Mouse (Mus musculus) urinary bladder, postnatal 4 days (tissue): ENCODE measurements around the gene Efcab11.
"Not testable (repeated sequence)": the region's sequence is repeated elsewhere in the genome, so short reads cannot be mapped to it uniquely, and the experiment has no call there.

Experiments
- DNase-seq, 2 experiments: peaks; one replicate each; pipeline ENCODE4 v3.0.0; 2021 to 2022; ENCODE audit warnings: low spot score in 2 of 2

The Efcab11 gene

DNA sequence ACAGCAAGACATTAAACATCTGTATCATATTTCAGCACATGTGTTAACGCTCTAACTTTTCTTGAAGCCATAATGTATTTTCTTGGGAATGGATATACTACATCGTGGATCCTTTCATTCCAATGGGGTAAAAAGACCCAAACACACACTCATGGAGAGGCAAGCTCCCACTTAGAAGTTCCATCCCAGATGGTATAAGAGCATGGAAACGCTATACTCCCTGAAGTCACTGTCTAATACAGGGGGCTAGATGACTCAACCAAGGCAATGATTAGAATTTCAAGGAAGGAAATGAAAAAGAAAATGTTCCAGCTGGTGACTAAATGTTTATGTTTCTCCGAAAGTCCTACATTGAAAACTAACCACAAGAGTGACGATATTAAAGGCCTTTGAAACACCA is 76.3 kb downstream of the Efcab11 start:
- DNase-seq: no peak

DNA sequence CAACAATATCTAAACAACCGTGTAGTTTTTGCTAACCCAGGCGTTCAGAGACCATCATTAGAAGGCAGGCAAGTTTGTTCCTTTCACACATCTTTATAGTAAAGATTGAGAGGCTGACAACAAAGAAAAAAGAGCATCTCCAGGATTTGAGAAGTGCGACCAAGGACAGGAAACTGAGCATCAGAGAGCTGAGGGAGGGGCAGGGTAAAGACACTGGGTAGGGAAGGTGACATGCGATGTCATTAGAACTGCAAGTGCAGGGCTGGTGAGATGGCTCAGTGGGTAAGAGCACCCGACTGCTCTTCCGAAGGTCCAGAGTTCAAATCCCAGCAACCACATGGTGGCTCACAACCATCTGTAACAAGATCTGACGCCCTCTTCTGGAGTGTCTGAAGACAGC is 77.5 kb downstream of the Efcab11 start:
- DNase-seq: not testable (repeated sequence)

DNA sequence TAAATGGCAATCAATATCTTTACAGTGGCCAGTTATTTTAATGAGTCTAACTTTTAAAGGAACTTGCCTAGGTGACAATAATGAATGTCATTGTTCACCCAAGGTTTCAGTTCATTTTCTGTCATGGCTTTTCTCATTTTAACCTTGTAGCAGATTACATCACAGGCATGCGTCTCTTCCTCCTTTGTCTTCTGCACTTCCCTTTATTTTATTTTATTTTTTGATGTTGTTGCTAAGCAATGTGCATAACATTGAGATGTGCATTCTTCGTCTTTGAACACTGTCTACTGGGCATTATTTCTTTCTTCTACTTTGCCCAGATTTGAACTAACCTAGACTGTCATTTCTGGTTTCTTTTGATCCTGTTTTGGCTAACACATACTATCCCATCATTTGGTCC is 88.3 kb downstream of the Efcab11 start:
- no peak for DNase-seq

DNA sequence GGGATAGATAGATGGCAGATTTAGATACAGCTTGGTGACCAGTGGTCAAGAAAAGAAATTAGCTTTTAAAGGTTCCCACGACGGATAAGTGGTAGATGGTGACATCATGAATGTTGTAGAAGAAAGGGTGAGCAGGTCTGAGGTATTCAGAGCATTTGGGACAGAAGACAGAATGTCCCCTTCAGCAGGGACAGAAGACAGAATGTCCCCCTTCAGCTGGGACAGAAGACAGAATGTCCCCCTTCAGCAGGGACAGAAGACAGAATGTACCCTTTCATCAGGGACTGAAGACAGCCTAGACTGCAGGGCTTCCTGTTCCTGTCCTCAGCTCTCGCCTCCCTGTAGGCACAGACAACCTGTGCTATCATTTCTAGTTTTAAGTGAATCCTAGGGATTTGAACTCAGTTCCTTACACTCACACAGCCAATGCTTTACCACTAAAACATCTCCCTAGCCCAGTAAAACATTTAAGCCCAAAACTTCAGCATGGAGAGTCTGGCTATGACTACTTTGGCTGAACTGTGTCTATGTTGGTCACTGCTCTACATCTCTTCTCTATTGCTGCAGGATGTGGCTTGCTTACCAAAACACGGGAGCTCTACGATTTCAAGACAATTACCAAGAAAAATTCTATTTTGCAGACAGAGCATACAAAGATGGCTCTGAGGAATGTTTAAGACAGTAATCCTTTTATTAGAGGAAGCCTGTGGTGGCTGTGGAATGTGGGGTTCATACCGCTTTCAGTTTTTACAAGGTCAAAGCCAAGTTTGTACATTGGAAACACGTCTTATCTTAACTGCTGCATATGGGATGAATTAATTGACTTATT is 89.2 kb downstream of the Efcab11 start:
- no peak for DNase-seq

DNA sequence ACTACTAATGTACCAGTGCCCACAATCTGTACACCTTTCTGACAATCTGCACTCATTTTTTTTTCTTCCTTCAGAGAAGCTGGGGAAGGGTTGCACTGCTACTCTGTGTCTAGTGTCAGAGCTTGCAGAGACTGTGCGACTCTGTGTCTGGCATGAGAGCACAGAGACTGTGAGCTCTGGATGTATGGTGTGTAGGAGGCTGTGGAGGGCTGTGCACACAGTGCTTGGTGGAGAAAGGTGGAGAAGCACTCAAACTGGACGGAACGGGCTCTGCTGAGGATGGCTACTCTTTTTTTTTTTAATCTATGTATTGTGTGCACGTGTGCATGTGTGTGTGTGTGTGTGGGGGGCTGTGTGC is 90.1 kb downstream of the Efcab11 start:
- DNase-seq: no peak

DNA sequence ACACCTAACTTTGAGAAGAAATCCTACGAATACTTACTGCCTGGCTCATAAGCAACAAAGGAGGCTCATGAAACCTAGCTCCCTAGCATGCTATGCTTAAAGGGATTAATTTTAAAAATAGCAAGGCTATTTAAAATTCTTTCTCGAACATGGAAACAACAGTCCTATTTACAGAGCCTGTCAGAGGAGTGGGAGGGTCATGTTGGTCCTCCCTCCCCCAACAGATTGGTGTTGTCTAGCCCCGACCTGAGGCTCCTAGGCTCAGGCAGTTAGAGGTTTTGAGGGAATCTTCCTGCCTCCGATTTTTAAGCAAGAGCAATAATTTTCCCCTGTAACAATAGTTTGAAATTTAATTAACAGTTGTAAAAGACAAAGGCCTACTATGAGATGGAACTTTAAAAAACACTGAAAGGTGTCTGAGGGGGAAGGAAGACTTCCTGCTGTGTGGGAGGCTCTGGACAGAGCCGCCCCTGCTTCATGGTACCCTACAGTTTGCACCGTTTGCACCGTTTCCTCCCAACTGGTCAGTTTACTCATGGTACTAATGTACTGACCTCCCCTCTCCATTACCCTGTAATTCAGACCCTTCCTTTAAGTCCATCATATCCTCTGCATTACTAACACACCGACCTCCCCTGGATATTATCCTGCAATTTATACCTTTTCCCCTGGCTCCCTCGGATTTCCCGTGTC is 90.6 kb downstream of the Efcab11 start:
- no peak for DNase-seq

DNA sequence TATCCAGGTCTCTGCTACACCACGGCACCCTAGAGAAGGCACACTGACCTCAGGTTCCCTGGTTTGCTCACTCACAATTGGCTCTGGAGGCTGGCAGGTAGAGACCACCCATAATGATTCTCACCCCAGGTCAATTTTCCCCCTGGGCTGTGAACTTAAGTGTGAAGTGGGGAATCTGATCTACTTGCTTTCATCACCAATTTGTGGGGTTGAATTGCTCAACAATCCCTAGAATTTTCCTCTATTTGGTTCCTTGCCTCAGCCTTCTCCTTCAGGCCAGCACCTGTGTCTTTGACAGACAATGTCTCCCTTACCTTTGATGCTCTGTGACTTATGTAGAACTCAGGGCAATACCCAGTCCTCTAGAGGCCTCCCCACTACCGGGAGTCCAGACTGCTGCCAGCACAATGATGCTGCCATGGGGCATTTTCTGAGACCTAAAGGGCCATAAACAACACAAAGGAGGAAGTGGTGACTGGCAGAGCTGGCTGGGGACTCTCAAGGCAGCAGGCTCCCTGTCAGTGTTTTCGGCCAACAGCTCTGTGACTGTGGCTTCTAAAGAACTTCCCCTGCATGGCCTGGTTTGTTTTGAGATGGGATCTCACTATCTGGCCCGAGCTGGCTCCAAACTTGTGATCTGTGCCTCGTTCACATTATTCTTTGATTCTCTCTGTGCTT is 94.8 kb downstream of the Efcab11 start:
- DNase-seq: no peak

DNA sequence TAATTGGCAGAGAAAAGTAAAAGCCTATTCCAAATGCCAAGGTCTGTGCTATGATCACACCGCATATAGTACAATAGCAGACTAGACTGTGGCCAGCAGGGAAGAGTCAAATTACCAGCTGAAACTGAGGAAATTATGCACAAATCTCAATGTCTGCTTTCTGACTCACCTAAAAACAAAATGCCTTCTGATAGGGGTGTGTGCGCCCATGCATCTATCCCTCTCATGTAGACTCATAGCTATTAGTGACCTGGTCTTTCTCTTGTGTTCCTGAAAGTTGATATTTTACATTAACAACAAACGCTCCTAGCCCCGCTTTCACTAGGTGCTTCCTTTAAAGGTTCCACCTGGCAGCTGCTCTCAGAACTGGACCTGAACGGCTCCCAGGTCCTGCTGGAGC is 102.5 kb downstream of the Efcab11 start:
- peak in 1 of 2 experiments; percentile 41 for DNase-seq

DNA sequence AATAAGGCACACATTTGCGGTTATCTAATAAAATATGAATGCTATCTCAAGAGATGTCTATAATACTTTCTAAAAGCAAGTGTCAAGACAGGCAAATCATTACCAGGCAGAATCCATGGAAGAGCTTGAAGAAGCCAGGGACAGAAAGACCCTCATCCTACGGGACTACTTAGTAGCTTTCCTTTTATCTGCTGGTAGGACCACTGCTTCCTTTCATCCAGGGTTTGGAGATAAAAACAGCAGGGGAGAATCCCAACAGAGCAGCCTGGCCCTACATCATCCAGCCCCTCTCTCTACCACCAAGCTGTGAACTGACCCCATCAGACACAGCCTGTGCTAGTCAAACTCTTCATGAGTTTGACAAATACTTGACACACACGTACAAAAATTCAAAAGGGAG is 103.8 kb downstream of the Efcab11 start:
- no peak for DNase-seq

DNA sequence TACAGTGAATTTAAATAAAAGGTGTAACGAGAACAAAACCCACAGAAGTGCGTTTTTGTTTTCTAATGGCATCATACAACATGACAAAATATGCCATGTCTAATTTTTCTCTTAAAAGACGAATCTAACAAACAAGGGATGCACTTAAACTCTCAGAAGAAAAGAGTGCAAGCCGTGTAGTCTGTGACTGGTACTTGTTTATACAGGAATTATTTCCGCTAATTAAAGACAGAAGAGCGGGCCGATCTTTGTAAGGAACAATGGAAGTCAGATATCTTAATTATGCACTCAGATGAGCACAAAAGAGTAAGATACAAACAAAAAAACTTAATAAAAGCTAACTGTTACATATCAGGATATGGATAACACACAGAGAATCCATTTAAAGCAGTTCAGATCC is 104.3 kb downstream of the Efcab11 start:
- no peak for DNase-seq

DNA sequence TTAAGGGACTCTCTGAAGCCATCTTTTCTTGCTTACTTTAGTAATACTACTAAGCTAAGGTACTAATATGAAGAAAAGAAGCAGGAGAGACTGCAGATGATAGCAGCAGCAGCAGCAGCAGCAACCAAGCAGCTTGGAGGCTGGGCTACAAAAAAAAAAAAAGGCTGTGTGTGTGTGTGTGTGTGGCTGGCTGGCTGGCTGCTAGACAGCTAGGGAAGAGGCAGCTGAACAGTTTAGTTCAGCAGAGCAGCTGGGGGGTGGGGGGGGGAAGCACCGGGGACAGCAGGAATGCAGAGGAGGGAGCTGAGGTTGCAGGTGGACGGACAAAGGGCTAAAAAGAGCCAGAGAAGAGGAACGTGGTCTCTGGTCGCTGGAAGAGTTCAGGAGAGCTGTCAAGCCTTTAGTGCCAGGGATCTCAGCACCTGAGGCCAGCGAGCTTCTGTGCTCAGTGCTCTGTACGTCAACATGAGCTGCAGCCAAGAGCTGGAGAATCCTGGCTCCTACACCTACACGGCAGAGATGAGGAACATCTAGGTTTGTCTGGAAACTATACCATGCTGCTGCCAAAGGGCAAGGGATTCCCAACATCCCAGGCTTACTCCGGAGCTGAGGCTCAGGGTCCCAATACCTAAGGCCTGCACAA is 107.6 kb downstream of the Efcab11 start:
- DNase-seq: peak in 1 of 2 experiments; percentile 45

DNA sequence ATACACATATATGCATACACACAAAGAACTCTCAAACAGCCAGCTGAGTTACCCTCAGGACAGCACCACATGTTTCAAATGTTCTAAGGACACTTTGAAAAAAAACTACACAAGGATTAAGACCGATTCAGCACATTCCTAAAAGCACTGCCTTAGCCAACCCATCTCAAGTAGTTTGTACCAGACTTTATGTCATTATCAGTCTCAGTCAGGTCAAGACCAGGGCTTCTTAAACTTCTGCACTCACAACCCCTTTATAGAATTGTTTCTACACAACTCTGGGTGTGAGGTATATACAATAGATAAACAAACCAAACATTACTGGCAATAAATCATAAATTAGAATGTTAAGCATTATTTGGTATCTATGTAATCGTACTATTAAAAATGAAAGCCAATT is 109.4 kb downstream of the Efcab11 start:
- no peak for DNase-seq

DNA sequence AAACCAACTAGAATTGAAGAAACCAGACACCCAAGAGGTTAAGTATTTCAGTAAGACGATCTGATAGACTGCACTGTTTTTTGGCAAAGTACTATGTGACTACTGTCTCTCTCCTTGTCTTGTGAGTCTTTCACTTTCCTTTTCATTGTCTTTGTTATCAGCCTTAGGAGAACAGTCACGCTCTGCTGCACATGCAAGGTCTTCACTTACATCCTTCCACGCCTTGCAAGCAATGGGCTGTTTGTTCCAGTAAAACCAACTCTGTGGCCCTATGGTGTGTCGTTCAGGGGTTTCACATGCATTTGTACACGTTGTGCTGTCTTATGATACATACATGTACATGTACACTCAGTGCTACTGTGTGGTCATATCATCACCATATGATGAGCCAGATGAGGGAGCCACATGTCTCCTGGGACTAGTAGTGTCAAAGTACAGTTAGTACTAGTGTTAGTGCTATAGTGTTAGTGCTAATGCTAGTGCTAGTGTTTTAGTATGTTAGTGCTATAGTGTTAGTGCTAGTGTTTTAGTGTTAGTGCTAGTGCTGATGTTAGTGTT is 110.5 kb downstream of the Efcab11 start:
- DNase-seq: peak in 1 of 2 experiments; percentile 40

DNA sequence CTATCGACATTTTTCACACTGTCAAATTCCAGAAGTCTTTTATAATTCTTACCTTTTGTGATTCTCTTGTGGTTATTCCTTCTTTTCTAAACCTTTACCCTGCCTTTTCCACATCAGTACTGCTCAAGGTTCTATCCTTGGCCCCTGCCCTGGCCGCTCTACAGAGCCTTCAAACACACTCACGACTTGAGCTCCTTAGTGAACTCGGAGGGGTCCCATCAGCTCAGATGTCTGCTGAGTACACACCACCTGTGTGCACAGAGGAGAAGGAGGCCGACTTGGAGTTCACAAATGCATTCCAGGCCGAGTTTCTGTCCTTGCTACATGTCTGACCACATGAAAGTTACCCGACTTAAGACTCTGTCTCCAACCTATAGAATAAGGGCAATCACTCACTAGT is 113.2 kb downstream of the Efcab11 start:
- peak in 1 of 2 experiments; percentile 42 for DNase-seq

DNA sequence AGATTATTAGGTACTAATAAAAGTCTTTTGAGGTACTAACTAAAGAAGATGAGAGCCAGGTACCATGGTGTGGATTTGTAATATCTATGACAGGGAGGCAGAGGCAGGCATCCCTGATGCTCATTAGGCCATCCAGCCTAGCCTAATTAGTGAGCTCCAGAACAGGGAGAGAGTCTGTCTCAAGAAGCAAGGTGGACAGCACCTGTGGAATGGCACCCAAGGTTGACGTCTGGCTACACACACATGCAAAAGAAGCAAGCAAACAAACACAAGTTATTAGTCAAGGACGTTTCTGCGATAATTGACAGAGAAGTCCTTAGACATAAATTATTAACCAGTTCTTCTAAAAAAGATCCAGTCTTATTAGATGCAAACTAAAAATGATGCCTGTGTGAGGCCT is 114.6 kb downstream of the Efcab11 start:
- DNase-seq: no peak

DNA sequence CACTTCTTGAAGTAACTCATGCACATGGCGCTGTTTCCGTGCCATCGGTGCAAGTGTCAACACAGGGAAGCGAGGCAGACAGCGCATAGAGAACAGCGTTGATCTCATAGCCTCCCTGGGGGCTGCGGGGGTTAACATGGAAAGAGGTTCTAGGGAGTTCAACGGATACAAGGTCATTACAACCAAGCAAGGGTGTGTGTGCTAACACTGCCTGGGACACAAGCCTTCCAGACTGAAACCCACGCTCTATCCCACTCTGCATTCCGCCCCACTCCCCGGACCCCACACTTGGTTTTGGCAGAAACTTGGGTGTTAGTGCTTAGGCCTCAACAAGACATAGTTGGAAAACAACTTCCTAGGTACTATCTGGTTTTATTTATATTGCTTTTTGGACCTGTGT is 116.5 kb downstream of the Efcab11 start:
- DNase-seq: peak in 1 of 2 experiments; percentile 57

DNA sequence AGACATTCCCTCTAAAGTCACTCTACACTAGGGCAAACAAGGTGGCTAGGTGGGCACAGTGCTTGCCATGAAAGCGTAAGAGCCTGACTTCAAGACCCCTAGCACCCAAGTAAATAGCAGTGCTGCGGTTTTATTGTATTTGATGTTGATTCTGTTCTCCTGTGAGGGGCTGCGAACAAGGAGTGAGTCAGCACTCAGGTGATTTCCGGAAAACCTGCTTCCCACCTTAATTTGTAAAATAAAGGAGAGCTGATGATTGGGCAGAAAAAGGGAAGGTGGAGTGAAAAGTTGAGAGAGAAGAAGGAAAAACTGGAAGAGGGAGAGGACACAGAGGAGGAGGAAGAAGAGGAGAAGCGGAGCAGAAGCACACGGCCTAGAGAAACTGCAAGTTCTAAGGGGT is 118.3 kb downstream of the Efcab11 start:
- DNase-seq: peak in 1 of 2 experiments; percentile 12

DNA sequence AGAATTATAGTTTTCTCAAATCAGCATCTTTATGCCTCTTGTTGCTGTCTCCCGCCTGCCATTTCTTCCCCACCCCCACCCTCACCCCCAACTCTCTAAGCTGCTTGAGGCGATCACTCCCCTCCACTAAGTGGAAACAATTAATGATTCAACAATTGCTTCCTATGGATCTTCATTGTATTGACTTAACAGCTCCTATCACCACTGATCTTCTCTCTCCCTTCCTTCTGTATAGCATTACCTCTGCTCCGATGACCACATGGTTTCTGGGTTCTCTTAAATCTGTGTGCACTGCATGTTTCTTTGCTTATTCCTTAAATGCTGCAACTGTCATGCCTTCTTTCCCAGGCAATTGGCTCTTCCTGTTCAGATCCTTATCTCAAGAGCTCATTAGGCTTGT is 120.2 kb downstream of the Efcab11 start:
- DNase-seq: no peak

DNA sequence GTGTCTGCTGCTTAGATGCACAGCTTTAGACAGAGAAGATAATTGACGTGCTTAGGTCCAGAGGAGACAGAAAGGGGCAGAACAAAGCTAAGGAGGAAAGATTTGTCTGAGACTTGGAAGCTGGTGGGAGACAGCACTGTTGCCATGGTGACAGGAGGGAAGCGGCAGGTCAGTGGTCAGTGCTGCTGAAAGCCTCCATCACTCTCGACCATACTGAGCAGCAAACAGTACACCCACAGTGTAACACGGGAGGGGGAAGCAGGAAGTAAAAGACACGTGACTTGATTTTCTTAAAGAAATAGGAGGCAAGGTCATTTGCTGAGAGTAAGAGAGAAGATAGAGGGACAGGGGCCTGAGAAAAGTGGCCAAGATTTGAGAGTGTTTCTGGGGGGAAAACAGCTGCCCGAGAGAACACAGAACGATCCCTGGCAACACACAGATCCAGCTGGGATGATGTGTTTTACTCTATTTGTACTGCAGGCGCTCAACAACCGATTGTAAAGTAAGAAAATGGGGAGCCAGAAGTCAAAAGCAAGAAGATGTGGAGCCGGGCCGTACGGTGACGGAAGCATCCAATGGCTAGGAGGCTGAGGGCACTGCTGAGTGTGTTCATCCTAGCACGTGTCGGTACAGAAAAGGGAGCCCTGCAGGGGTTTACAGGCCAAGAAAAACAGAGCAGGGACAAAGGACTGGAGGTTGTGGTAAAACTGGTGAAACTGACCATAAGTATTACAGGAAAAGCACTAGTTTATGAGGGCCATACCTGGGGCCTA is 126.3 kb downstream of the Efcab11 start:
- DNase-seq: no peak

DNA sequence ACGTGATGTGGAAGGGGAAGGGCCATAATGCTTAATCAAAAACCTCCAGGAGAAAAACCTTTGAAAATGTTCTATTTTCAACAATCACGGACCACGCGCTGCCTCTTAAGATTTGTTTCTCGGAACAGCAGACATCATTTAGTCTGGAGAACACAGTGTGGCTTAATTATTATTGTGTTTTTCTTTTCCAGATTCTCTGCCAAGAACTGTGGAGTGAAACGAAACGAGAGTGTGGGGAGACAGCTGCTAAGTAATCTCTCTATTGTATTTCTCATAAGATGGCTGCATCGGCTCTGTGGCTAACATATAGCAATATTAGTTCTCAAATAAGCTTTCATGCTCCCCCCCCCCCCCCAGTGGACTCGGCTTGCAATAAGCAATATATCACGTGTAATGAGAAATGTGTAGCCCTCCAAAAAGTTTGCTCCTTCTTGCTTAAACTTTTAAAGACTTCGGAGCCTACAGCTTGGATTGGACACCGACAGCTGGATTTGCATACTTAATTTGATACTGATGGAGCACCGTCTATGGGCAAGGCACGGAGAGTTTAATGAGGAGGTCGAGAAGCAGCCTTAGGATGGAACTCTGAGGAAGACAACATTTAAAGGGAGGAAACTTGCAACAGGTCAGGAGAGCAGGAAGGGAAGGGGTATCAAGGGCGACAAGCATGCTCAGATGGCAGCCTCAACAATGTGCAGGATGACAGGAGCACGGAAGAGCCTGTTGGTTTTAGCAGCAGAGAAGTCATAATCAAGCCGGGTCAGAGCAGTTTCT is 127.1 kb downstream of the Efcab11 start:
- no peak for DNase-seq
